Mouse (Mus musculus) cortical plate, adult 2 months (tissue): Measurements from ENCODE around the gene Sox30.

Experiments used
- CTCF ChIP-seq: fragments of 200-500 bp; IDR thresholded peaks from 2 replicates; pipeline ENCODE4 v1.5.1; 2011; ENCODE audit warnings: mild to moderate bottlenecking, control low read depth, low read length; ENCODE audit not compliant: insufficient read depth; ENCODE audit errors: extremely low read depth
- POLR2A ChIP-seq: fragments of 200-500 bp; IDR thresholded peaks from 2 replicates; pipeline ENCODE4 v1.6.1; 2011; ENCODE audit warnings: mild to moderate bottlenecking, low read length, control low read depth; ENCODE audit not compliant: insufficient read depth; ENCODE audit errors: extremely low read depth

- TF ChIP-seq CTCF (no peak), POLR2A (no peak)
Measured at GRCm38 (mm10) chr11:46032956-46033355, 52.8 kb downstream of the Sox30 start.
